Mouse (Mus musculus): ENCODE results near the gene Pitpna. TPM values are rescaled to one million over a fixed set of nuclear protein-coding genes. Genes with fewer than 3 reads are reported as not detected.
"Not testable (repeated sequence)": the region's sequence is repeated elsewhere in the genome, so short reads cannot be mapped to it uniquely, and the experiment has no call there.

Pitpna gene
- polyA plus RNA-seq, 1 experiment from 2014 or later: 99.5 TPM

DNA sequence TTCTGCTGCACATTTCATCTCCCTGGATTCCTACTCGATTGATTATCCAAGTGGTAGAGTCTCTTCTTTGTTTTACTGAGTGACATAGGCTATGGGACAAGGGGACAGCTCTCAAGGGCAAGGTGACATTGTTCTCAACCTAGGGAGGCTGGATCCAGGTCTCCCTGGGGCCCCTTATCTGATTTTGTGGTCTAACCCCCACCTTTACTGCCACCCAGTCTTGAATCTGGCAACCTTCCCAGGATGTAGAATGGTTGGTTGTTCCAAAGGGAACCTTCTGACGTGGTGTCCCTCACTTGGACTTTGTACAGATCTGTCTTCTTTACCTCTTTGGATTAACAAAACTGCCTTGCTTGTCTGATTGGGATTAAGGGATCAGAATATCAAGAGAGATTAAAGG is 7.5 kb downstream of the Pitpna start:
- WGBS: 83% methylated on average over 2 of the region's 2 CpGs
- Histone ChIP-seq H3K36me3 (ENCODE audit: control insufficient read depth, insufficient read depth, low read length) (peaks cover 2% of the 10 kb centered on the region; the same call in 1 of the 2 replicates), H3K4me3 (ENCODE audit: low read depth, low read length) (no peak overlapping the region), H3K9me3 (ENCODE audit: control insufficient read depth, low read length) (no peaks in the 10 kb centered on the region), H3K4me1 (replicated peaks; ENCODE audit: control insufficient read depth, insufficient read depth, low read length) (no peaks in the 10 kb centered on the region), H3K9ac (ENCODE audit: low read depth, low read length) (no peak overlapping the region), H3K27me3 (ENCODE audit: control insufficient read depth, insufficient read depth, low read length) (no peaks in the 10 kb centered on the region), H3K4me2 (replicated peaks; ENCODE audit: low read depth, low read length) (no peak overlapping the region), H3K27ac (ENCODE audit: low read depth, low read length) (no peak overlapping the region)
- DNase-seq (ENCODE audit: low spot score): no peak
- no peak for ATAC-seq (ENCODE audit: low FRiP score)

- Histone ChIP-seq H3K9me3 (ENCODE audit: control insufficient read depth, low read length) (no peaks in the 10 kb centered on the region), H3K27ac (ENCODE audit: low read depth, low read length) (no peak overlapping the region), H3K4me1 (replicated peaks; ENCODE audit: control insufficient read depth, insufficient read depth, low read length) (no peaks in the 10 kb centered on the region), H3K27me3 (ENCODE audit: control insufficient read depth, insufficient read depth, low read length) (no peaks in the 10 kb centered on the region), H3K4me2 (replicated peaks; ENCODE audit: low read depth, low read length) (no peak overlapping the region), H3K4me3 (ENCODE audit: low read depth, low read length) (no peak overlapping the region), H3K9ac (ENCODE audit: low read depth, low read length) (no peak overlapping the region), H3K36me3 (ENCODE audit: control insufficient read depth, insufficient read depth, low read length) (peaks cover 2% of the 10 kb centered on the region; the same call in 1 of the 2 replicates)
- ATAC-seq (ENCODE audit: low FRiP score): no peak
- WGBS: 83% methylated on average over 7 of the region's 7 CpGs
- no peak for DNase-seq (ENCODE audit: low spot score)
These were observed 7.9 kb downstream of the Pitpna start for GRCm38 (mm10) chr11:75595816-75596215.

DNA sequence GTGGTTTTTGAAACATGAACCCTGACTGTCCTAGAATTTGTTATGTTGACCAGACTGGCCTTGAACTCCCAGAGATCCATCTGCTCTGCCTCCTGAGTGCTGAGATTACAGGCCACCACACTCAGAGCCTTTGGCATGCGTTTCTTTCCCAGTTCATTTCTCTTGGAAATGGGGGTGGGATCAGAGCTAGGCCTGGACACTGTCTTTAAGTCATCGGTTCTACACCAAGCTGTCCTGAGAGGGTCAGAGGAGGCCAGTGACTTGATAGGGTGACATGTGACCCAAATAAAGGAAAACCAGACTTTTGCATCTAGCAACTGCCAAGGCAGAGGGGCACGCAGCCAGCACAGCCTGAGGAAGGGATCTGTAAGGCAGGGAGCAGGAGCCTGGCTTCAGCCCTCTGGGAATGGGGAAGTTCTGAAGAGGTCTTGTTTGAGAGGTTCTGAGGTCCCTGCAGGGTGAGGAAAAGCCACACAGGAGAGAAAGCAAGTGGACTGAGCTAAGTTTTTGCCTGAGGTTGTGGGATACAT is 8.9 kb downstream of the Pitpna start:
- Histone ChIP-seq H3K9me3 (ENCODE audit: control insufficient read depth, low read length) (no peaks in the 10 kb centered on the region), H3K27ac (ENCODE audit: low read depth, low read length) (no peak overlapping the region), H3K9ac (ENCODE audit: low read depth, low read length) (no peak overlapping the region), H3K4me3 (ENCODE audit: low read depth, low read length) (no peak overlapping the region), H3K27me3 (ENCODE audit: control insufficient read depth, insufficient read depth, low read length) (no peaks in the 10 kb centered on the region), H3K36me3 (ENCODE audit: control insufficient read depth, insufficient read depth, low read length) (peaks cover 2% of the 10 kb centered on the region; the same call in 1 of the 2 replicates), H3K4me1 (replicated peaks; ENCODE audit: control insufficient read depth, insufficient read depth, low read length) (no peaks in the 10 kb centered on the region), H3K4me2 (replicated peaks; ENCODE audit: low read depth, low read length) (no peak overlapping the region)
- DNase-seq (ENCODE audit: low spot score) (no peak), ATAC-seq (ENCODE audit: low FRiP score) (no peak)
- 91% methylated on average over 3 of the region's 3 CpGs for WGBS

DNA sequence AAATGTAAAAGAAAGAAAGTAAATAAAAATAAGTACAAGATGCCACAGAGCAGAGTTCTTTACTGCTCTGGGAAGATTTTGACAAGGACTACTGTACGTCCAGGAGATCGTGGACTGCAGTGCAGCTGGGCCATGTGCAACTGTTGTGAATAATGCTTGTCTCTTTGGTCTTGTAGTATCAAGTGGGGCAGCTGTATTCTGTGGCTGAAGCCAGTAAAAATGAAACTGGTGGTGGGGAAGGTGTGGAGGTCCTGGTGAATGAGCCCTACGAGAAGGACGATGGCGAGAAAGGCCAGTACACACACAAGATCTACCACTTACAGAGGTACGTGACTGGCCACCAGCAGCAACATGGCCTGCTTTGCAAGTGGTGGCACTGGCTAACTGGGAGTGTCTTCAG is 10.1 kb downstream of the Pitpna start:
- no peaks in the 10 kb centered on the region for H3K27me3 ChIP-seq (ENCODE audit: control insufficient read depth, insufficient read depth, low read length)
- H3K36me3 ChIP-seq (ENCODE audit: control insufficient read depth, insufficient read depth, low read length): peaks cover 5% of the 10 kb centered on the region; the same call in 1 of the 2 replicates
- H3K4me1 ChIP-seq (replicated peaks; ENCODE audit: control insufficient read depth, insufficient read depth, low read length): no peaks in the 10 kb centered on the region
- ATAC-seq (ENCODE audit: low FRiP score) (no peak), DNase-seq (ENCODE audit: low spot score) (no peak)
- 97% methylated on average over 6 of the region's 6 CpGs for WGBS
- no peak overlapping the region for H3K4me2 ChIP-seq (replicated peaks; ENCODE audit: low read depth, low read length)
- H3K9me3 ChIP-seq (ENCODE audit: control insufficient read depth, low read length): no peaks in the 10 kb centered on the region
- no peak overlapping the region for H3K4me3 ChIP-seq (ENCODE audit: low read depth, low read length)
- no peak overlapping the region for H3K9ac ChIP-seq (ENCODE audit: low read depth, low read length)
- H3K27ac ChIP-seq (ENCODE audit: low read depth, low read length): no peak overlapping the region

DNA sequence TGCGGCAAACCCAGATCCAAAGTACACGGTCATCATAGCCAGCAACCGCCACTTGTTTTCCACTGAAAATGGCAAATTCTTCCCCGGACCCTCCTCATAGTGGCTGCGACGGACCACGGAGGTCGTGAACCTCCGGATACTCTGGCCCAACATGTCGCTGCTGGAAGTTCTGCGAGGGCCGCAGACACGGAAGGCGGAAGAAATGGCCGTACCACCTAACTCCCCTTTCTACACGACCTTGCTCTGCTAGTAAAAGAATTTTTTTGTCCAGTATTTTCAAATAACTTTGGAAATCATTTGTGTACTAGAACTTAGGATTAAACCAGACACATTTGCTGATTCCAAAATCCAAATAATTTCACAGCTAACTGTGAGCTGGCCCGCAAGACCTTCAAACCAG is 11.9 kb downstream of the Pitpna start:
- H3K4me1 ChIP-seq (replicated peaks; ENCODE audit: control insufficient read depth, insufficient read depth, low read length); H3K27me3 ChIP-seq (ENCODE audit: control insufficient read depth, insufficient read depth, low read length); H3K4me3 ChIP-seq (ENCODE audit: low read depth, low read length); H3K4me2 ChIP-seq (replicated peaks; ENCODE audit: low read depth, low read length); ATAC-seq (ENCODE audit: low FRiP score); H3K27ac ChIP-seq (ENCODE audit: low read depth, low read length); H3K9me3 ChIP-seq (ENCODE audit: control insufficient read depth, low read length); H3K36me3 ChIP-seq (ENCODE audit: control insufficient read depth, insufficient read depth, low read length); H3K9ac ChIP-seq (ENCODE audit: low read depth, low read length); DNase-seq (ENCODE audit: low spot score): not testable (repeated sequence)
- 92% methylated on average over 15 of the region's 17 CpGs for WGBS

DNA sequence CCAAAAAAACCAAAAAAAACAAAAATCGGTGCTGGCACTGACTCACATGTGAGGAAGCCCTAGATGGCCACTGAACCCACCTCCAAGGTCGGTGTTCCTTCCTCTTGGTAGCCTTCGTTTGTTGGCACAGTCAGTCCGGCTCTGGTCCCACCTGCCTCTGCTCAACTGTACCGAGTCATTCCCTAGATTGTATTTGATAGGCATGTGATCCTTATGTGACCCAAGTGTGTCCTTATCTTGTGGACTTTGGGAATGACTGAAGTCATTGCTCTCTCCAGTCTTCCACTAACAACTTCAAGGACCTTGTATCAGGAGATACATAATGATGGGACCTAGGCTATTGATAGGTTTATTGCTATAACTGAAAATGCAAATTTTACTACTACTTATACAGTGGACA is 16.9 kb downstream of the Pitpna start:
- Histone ChIP-seq H3K9me3 (ENCODE audit: control insufficient read depth, low read length) (no peaks in the 10 kb centered on the region), H3K4me2 (replicated peaks; ENCODE audit: low read depth, low read length) (no peak overlapping the region), H3K27me3 (ENCODE audit: control insufficient read depth, insufficient read depth, low read length) (no peaks in the 10 kb centered on the region), H3K4me1 (replicated peaks; ENCODE audit: control insufficient read depth, insufficient read depth, low read length) (no peaks in the 10 kb centered on the region), H3K27ac (ENCODE audit: low read depth, low read length) (no peak overlapping the region), H3K9ac (ENCODE audit: low read depth, low read length) (no peak overlapping the region), H3K36me3 (ENCODE audit: control insufficient read depth, insufficient read depth, low read length) (peaks cover 3% of the 10 kb centered on the region; the same call in 1 of the 2 replicates), H3K4me3 (ENCODE audit: low read depth, low read length) (no peak overlapping the region)
- DNase-seq (ENCODE audit: low spot score) (no peak), ATAC-seq (ENCODE audit: low FRiP score) (no peak)
- 89% methylated on average over 5 of the region's 5 CpGs for WGBS

- 63% methylated on average over 1 of the region's 1 CpGs for WGBS
These were observed 17.4 kb downstream of the Pitpna start for GRCm38 (mm10) chr11:75605318-75605717.

GRCm38 (mm10) chr11:75608776-75609175 is 20.9 kb downstream of the Pitpna start:
- H3K4me1 ChIP-seq (replicated peaks; ENCODE audit: control insufficient read depth, insufficient read depth, low read length): no peaks in the 10 kb centered on the region
- H3K36me3 ChIP-seq (ENCODE audit: control insufficient read depth, insufficient read depth, low read length): no peaks in the 10 kb centered on the region
- no peaks in the 10 kb centered on the region for H3K27me3 ChIP-seq (ENCODE audit: control insufficient read depth, insufficient read depth, low read length)
- no peaks in the 10 kb centered on the region for H3K9me3 ChIP-seq (ENCODE audit: control insufficient read depth, low read length)
- H3K27ac ChIP-seq (ENCODE audit: low read depth, low read length): no peak overlapping the region
- DNase-seq (ENCODE audit: low spot score) (no peak), ATAC-seq (ENCODE audit: low FRiP score) (no peak)
- no peak overlapping the region for H3K4me3 ChIP-seq (ENCODE audit: low read depth, low read length)
- H3K9ac ChIP-seq (ENCODE audit: low read depth, low read length): no peak overlapping the region
- no peak overlapping the region for H3K4me2 ChIP-seq (replicated peaks; ENCODE audit: low read depth, low read length)
- WGBS: 93% methylated on average over 5 of the region's 5 CpGs

More at GRCm38 (mm10) chr11:75605318-75605717, 17.4 kb downstream of the Pitpna start:
- Histone ChIP-seq H3K4me3 (ENCODE audit: low read depth, low read length) (no peak overlapping the region), H3K36me3 (ENCODE audit: control insufficient read depth, insufficient read depth, low read length) (peaks cover 3% of the 10 kb centered on the region; the same call in 1 of the 2 replicates), H3K27me3 (ENCODE audit: control insufficient read depth, insufficient read depth, low read length) (no peaks in the 10 kb centered on the region), H3K9ac (ENCODE audit: low read depth, low read length) (no peak overlapping the region), H3K4me2 (replicated peaks; ENCODE audit: low read depth, low read length) (no peak overlapping the region), H3K9me3 (ENCODE audit: control insufficient read depth, low read length) (no peaks in the 10 kb centered on the region), H3K4me1 (replicated peaks; ENCODE audit: control insufficient read depth, insufficient read depth, low read length) (no peaks in the 10 kb centered on the region), H3K27ac (ENCODE audit: low read depth, low read length) (no peak overlapping the region)
- ATAC-seq (ENCODE audit: low FRiP score): no peak
- no peak for DNase-seq (ENCODE audit: low spot score)

- H3K27me3 ChIP-seq (ENCODE audit: control insufficient read depth, insufficient read depth, low read length): no peaks in the 10 kb centered on the region
- H3K4me2 ChIP-seq (replicated peaks; ENCODE audit: low read depth, low read length): no peak overlapping the region
- 87% methylated on average over 2 of the region's 2 CpGs for WGBS
- H3K36me3 ChIP-seq (ENCODE audit: control insufficient read depth, insufficient read depth, low read length): no peaks in the 10 kb centered on the region
- no peak overlapping the region for H3K4me3 ChIP-seq (ENCODE audit: low read depth, low read length)
- ATAC-seq (ENCODE audit: low FRiP score) (no peak), DNase-seq (ENCODE audit: low spot score) (no peak)
- no peak overlapping the region for H3K27ac ChIP-seq (ENCODE audit: low read depth, low read length)
- no peaks in the 10 kb centered on the region for H3K4me1 ChIP-seq (replicated peaks; ENCODE audit: control insufficient read depth, insufficient read depth, low read length)
- H3K9me3 ChIP-seq (ENCODE audit: control insufficient read depth, low read length): no peaks in the 10 kb centered on the region
- H3K9ac ChIP-seq (ENCODE audit: low read depth, low read length): no peak overlapping the region
These were observed 22.1 kb downstream of the Pitpna start for GRCm38 (mm10) chr11:75610021-75610420.

All from hindbrain, embryonic 11.5 days (tissue).